Mouse (Mus musculus): ENCODE results near the gene Eppin.

DNA sequence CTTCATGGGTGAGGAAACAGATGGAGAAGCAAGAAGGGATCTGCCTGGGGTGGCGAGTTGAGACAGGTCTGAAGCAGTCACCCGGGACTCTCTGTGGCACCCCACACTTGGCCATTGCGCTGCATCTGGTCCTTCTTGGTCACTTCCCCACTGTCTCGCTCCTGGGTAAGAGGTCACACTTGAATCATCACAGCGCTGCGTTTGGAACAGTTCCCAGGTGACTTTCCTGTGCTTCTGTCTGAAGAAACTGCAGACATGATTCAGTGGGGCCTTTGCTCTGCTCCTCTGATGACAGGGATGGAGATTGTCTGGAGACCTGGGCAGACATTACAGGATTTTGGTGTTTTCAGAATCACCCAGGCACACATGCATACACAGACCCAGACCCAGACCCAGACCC lies 15.4 kb upstream of the Eppin start:
- no peak for TF ChIP-seq CTCF (IDR thresholded peaks at IDR 0.05; ENCODE audit: low read depth, low read length)
- TF ChIP-seq POLR2A (IDR thresholded peaks at IDR 0.05; ENCODE audit: extremely low read depth, insufficient read depth, low read length) = no peak

Data from liver, adult 2 months (tissue).